Mouse (Mus musculus) heart, embryonic 16.5 days (tissue): ENCODE measurements around the gene Tmem240. TPM values are rescaled to one million over a fixed set of nuclear protein-coding genes. Genes with fewer than 3 reads are reported as not detected.
"Not testable (repeated sequence)": the region's sequence is repeated elsewhere in the genome, so short reads cannot be mapped to it uniquely, and the experiment has no call there.

ENCODE experiments used
- ATAC-seq: fragments of 200-750 bp; cut with Nextera tagmentation; replicated peaks from 2 replicates; pipeline ENCODE4 v1.8.0; 2017; ENCODE audit warnings: moderate number of reproducible peaks; ENCODE audit not compliant: insufficient read depth, low FRiP score; ENCODE audit errors: extremely low read depth
- H3K27ac ChIP-seq: fragments of 300-500 bp; sonication (generic); 2 replicates; pipeline ENCODE4 v1.5.1; 2014; ENCODE audit warnings: mild to moderate bottlenecking, low read length, control low read depth, moderate library complexity
- H3K27me3 ChIP-seq: fragments of 300-500 bp; sonication (generic); 2 replicates; pipeline ENCODE4 v1.6.1; 2014; ENCODE audit warnings: low read length, mixed read lengths; ENCODE audit not compliant: control insufficient read depth, insufficient read depth
- H3K36me3 ChIP-seq: fragments of 300-500 bp; sonication (generic); 2 replicates; pipeline ENCODE4 v1.6.1; 2014; ENCODE audit not compliant: control insufficient read depth, insufficient read depth
- H3K4me1 ChIP-seq: fragments of 300-500 bp; sonication (generic); 2 replicates; pipeline ENCODE4 v1.6.1; 2014; ENCODE audit warnings: low read length, mixed read lengths; ENCODE audit not compliant: control insufficient read depth, insufficient read depth
- H3K4me2 ChIP-seq: fragments of 300-500 bp; sonication (generic); 2 replicates; pipeline ENCODE4 v1.6.1; 2014; ENCODE audit warnings: low read depth, mild to moderate bottlenecking, control low read depth, low read length
- H3K4me3 ChIP-seq: fragments of 300-500 bp; sonication (generic); 2 replicates; pipeline ENCODE4 v1.5.1; 2014; ENCODE audit warnings: mild to moderate bottlenecking, control low read depth, low read length
- H3K9ac ChIP-seq: fragments of 300-500 bp; sonication (generic); 2 replicates; pipeline ENCODE4 v1.6.1; 2014; ENCODE audit warnings: low read length, control low read depth
- H3K9me3 ChIP-seq: fragments of 300-500 bp; sonication (generic); replicated peaks from 2 replicates; pipeline ENCODE4 v1.6.1; 2016; ENCODE audit warnings: low read length; ENCODE audit not compliant: control insufficient read depth
- WGBS: fragments of 180-500 bp; shearing (Covaris S2); extraction: QIAGEN DNeasy Blood & Tissue Kit; methylation state at CpG from one replicate; pipeline ENCODE4 v1.1.7; 2014; 5-methylcytosine and 5-hydroxymethylcytosine counted together
- polyA plus RNA-seq: library from polyadenylated mRNA; unstranded; fragments of >200 nt; fragmentation: Nextera tagmentation; extraction: Ambion mirVana; gene quantifications from 2 replicates; pipeline ENCODE4 v1.2.1, GENCODE M21; 2015

Tmem240 gene
- polyA plus RNA-seq, result 0.54 and 0.59 TPM in 2 replicates

- H3K27ac ChIP-seq, result peak within 1 kb of the TSS; percentile 82
- peak within 1 kb of the TSS; percentile 82 for H3K4me3 ChIP-seq
- peak; percentile 88 for ATAC-seq
- H3K27me3 ChIP-seq, result no peaks in the 10 kb centered on the region
- H3K9ac ChIP-seq, result peak within 1 kb of the TSS; percentile 87
- H3K4me2 ChIP-seq, result peak within 1 kb of the TSS; percentile 93
- H3K4me1 ChIP-seq, result peaks cover 11% of the 10 kb centered on the region
- no peaks in the 10 kb centered on the region for H3K9me3 ChIP-seq
- under 1% methylated on average over 27 of the region's 35 CpGs for WGBS
- no peaks in the 10 kb centered on the region for H3K36me3 ChIP-seq
Observed at GRCm38 (mm10) chr4:155734350-155734941, at the start of gene Tmem240. Tmem240 (plus strand) TSS chr4:155734800.

- not testable (repeated sequence) for H3K4me2 ChIP-seq, H3K4me3 ChIP-seq, H3K27ac ChIP-seq, H3K9ac ChIP-seq, ATAC-seq, H3K4me1 ChIP-seq, H3K36me3 ChIP-seq, H3K27me3 ChIP-seq, H3K9me3 ChIP-seq
- 70% methylated on average over 4 of the region's 4 CpGs for WGBS
Observed at GRCm38 (mm10) chr4:155687764-155688163, 46.8 kb upstream of the Tmem240 start.

GRCm38 (mm10) chr4:155690571-155691375 lies 43.8 kb upstream of the Tmem240 start:
- Histone ChIP-seq H3K27me3 (peaks cover 7% of the 10 kb centered on the region; the same call in 1 of the 2 replicates), H3K4me2 (no peak overlapping the region), H3K36me3 (no peaks in the 10 kb centered on the region), H3K4me3 (no peak overlapping the region), H3K9me3 (no peaks in the 10 kb centered on the region), H3K27ac (no peak overlapping the region), H3K4me1 (no peaks in the 10 kb centered on the region), H3K9ac (no peak overlapping the region)
- WGBS, result 67% methylated on average over 12 of the region's 12 CpGs
- no peak for ATAC-seq

GRCm38 (mm10) chr4:155692421-155692820 lies 42.2 kb upstream of the Tmem240 start:
- H3K4me1 ChIP-seq, result no peaks in the 10 kb centered on the region
- H3K4me3 ChIP-seq, result no peak overlapping the region
- 94% methylated on average over 3 of the region's 3 CpGs for WGBS
- H3K4me2 ChIP-seq, result no peak overlapping the region
- ATAC-seq, result no peak
- H3K9ac ChIP-seq, result no peak overlapping the region
- H3K9me3 ChIP-seq, result no peaks in the 10 kb centered on the region
- H3K36me3 ChIP-seq, result no peaks in the 10 kb centered on the region
- 0 out of 2 replicates have a peak, but pooled peaks cover 7% of the 10 kb centered on the region for H3K27me3 ChIP-seq
- H3K27ac ChIP-seq, result no peak overlapping the region

GRCm38 (mm10) chr4:155694111-155694481 lies 40.5 kb upstream of the Tmem240 start, which contains the start of gene Fndc10:
Fndc10 (plus strand) TSS chr4:155694342.
- peak within 1 kb of the TSS; percentile 95 for H3K4me2 ChIP-seq
- H3K27me3 ChIP-seq, result 0 out of 2 replicates have a peak, but pooled peaks cover 7% of the 10 kb centered on the region
- peak within 1 kb of the TSS; percentile 79 for H3K9ac ChIP-seq
- peak within 1 kb of the TSS; percentile 79 for H3K4me3 ChIP-seq
- peak; percentile 74 for ATAC-seq
- H3K9me3 ChIP-seq, result no peaks in the 10 kb centered on the region
- WGBS, result under 1% methylated on average over 31 of the region's 47 CpGs
- no peak within 1 kb of the TSS for H3K27ac ChIP-seq
- H3K4me1 ChIP-seq, result no peaks in the 10 kb centered on the region
- H3K36me3 ChIP-seq, result no peaks in the 10 kb centered on the region

- no peaks in the 10 kb centered on the region for H3K36me3 ChIP-seq
- 1% methylated on average over 92 of the region's 92 CpGs for WGBS
- H3K27me3 ChIP-seq, result 0 out of 2 replicates have a peak, but pooled peaks cover 7% of the 10 kb centered on the region
- no peaks in the 10 kb centered on the region for H3K9me3 ChIP-seq
- H3K9ac ChIP-seq, result peak overlapping the region; percentile 79
- no peaks in the 10 kb centered on the region for H3K4me1 ChIP-seq
- peak overlapping the region; percentile 79 for H3K4me3 ChIP-seq
- no peak overlapping the region for H3K27ac ChIP-seq
- ATAC-seq, result peak; percentile 77
- peak overlapping the region; percentile 95 for H3K4me2 ChIP-seq
Observed at GRCm38 (mm10) chr4:155694482-155695401, 39.9 kb upstream of the Tmem240 start.

- Histone ChIP-seq H3K9ac (no peak overlapping the region), H3K9me3 (no peaks in the 10 kb centered on the region), H3K4me1 (no peaks in the 10 kb centered on the region), H3K4me2 (peak overlapping the region; percentile 95; the same call in 1 of the 2 replicates), H3K36me3 (no peaks in the 10 kb centered on the region), H3K27me3 (0 out of 2 replicates have a peak, but pooled peaks cover 7% of the 10 kb centered on the region), H3K27ac (no peak overlapping the region), H3K4me3 (no peak overlapping the region)
- ATAC-seq, result no peak
- WGBS, result 91% methylated on average over 4 of the region's 4 CpGs
Observed at GRCm38 (mm10) chr4:155695531-155696062, 39.0 kb upstream of the Tmem240 start.
